Mouse (Mus musculus) left cerebral cortex, adult 8-10 months (tissue): Measurements from ENCODE around the gene Crocc. TPM values are rescaled to one million over a fixed set of nuclear protein-coding genes. Genes with fewer than 3 reads are reported as not detected.

Experiments
- DNase-seq, 2 experiments: peaks; one replicate each; pipeline ENCODE4 v3.0.0; 2022; ENCODE audit warnings: low spot score in 2 of 2
- total RNA-seq, 4 experiments: library from RNA; stranded (reverse); gene quantifications; 2 replicates each; pipeline ENCODE4 v1.2.4; 2022

The Crocc gene
- total RNA-seq, 4 experiments from 2014 or later, result 44.2 to 69.2 (median 54.3) TPM

- peak; percentile 85 to 93 for DNase-seq
Observed at GRCm38 (mm10) chr4:140986711-140987395, 73.5 kb downstream of the Crocc start, which contains the start of gene Atp13a2. Atp13a2 (plus strand) TSS chr4:140986873.

GRCm38 (mm10) chr4:140986024-140986710 lies 74.2 kb downstream of the Crocc start:
- DNase-seq, result no peak

- DNase-seq, result no peak
Observed at GRCm38 (mm10) chr4:140984544-140984943, 75.8 kb downstream of the Crocc start.

GRCm38 (mm10) chr4:140983442-140983841 lies 76.9 kb downstream of the Crocc start:
- DNase-seq, result no peak

- DNase-seq, result no peak
Observed at GRCm38 (mm10) chr4:140982808-140983207, 77.5 kb downstream of the Crocc start.

- DNase-seq, result no peak
Observed at GRCm38 (mm10) chr4:140981605-140982004, 78.7 kb downstream of the Crocc start.

- no peak for DNase-seq
Observed at GRCm38 (mm10) chr4:140977886-140978692, 82.3 kb downstream of the Crocc start.

GRCm38 (mm10) chr4:140977278-140977677 lies 83.1 kb downstream of the Crocc start:
- DNase-seq, result no peak

- no peak for DNase-seq
Observed at GRCm38 (mm10) chr4:140975356-140975755, 85.0 kb downstream of the Crocc start.

GRCm38 (mm10) chr4:140974408-140974807 lies 85.9 kb downstream of the Crocc start:
- DNase-seq, result no peak

- DNase-seq, result no peak
Observed at GRCm38 (mm10) chr4:140971691-140972090, 88.7 kb downstream of the Crocc start.

- no peak for DNase-seq
Observed at GRCm38 (mm10) chr4:140967386-140968159, 92.8 kb downstream of the Crocc start.

Other genes starting within 250 kb of the Crocc start
- not detected for gene Padi3, start 249.9 kb downstream of the Crocc start, total RNA-seq
- gene Padi1, start 214.8 kb downstream of the Crocc start, total RNA-seq, result under 1 TPM in 2 of 4 experiments, not detected in 2; 0.11 to 0.16 TPM
- gene Padi2, start 154.2 kb downstream of the Crocc start, total RNA-seq, result 10 to 100 TPM; 18.8 to 23.9 (median 23.5) TPM
- gene Sdhb, start 99.3 kb downstream of the Crocc start, total RNA-seq, result 100 to 1,000 TPM; 186 to 203 (median 195) TPM
- gene Atp13a2, start 73.7 kb downstream of the Crocc start, total RNA-seq, result 100 to 1,000 TPM; 141 to 156 (median 150) TPM
- gene Mfap2, start 50.1 kb downstream of the Crocc start, total RNA-seq, result 1 to 10 TPM; 1.8 to 5.2 (median 3.3) TPM
- gene Necap2, start 17.8 kb upstream of the Crocc start, total RNA-seq, result 10 to 100 TPM; 37.3 to 59.5 (median 44.3) TPM
- gene Spata21, start 27.8 kb upstream of the Crocc start, total RNA-seq, result under 1 TPM; 0.24 to 0.30 (median 0.29) TPM
- 10 to 100 TPM; 48.3 to 62.8 (median 49.9) TPM for gene Szrd1, start 79.2 kb upstream of the Crocc start, total RNA-seq
- gene Fbxo42, start 87.4 kb upstream of the Crocc start, total RNA-seq, result 10 to 100 TPM; 25.8 to 31.5 (median 27.5) TPM
- gene Rsg1, start 153.4 kb upstream of the Crocc start, total RNA-seq, result 1 to 10 TPM; 3.3 to 5.0 (median 4.1) TPM
- 10 to 100 TPM; 13.7 to 18.3 (median 15.8) TPM for gene Arhgef19, start 178.9 kb upstream of the Crocc start, total RNA-seq
- 1 to 10 TPM in 3 of 4 experiments, under 1 TPM in 1; 0.98 to 1.7 (median 1.2) TPM for gene Epha2, start 240.7 kb upstream of the Crocc start, total RNA-seq